Mouse (Mus musculus): ENCODE measurements around the gene Tnnc2.

GRCm38 (mm10) chr2:164817703-164818102 lies 37.9 kb upstream of the Tnnc2 start:
- TF ChIP-seq CTCF (conservative IDR thresholded peaks at IDR 0.05; ENCODE audit: low read length) (no peak), NANOG (IDR thresholded peaks at IDR 0.05; ENCODE audit: borderline replicate concordance, low read length) (no peak)
